Mouse (Mus musculus): Measurements from ENCODE around the gene Gif. TPM values are rescaled to one million over a fixed set of nuclear protein-coding genes. Genes with fewer than 3 reads are reported as not detected.
A peak's percentile ranks its signal among the peaks of the same experiment; 100 is the strongest.

The Gif gene
- polyA plus RNA-seq, 1 experiment from 2014 or later, result not detected

- H3K27ac ChIP-seq (ENCODE audit: low read depth, low read length), result no peak overlapping the region
- H3K36me3 ChIP-seq (ENCODE audit: control insufficient read depth, insufficient read depth, low read length), result no peaks in the 10 kb centered on the region
- no peaks in the 10 kb centered on the region for H3K9me3 ChIP-seq (ENCODE audit: control insufficient read depth, low read length)
- H3K4me3 ChIP-seq (ENCODE audit: low read depth, low read length), result no peak overlapping the region
- WGBS, result 69% methylated on average over 2 of the region's 2 CpGs
- ATAC-seq (ENCODE audit: insufficient read depth, low FRiP score, low TSS enrichment) (no peak), DNase-seq (ENCODE audit: low spot score) (no peak)
- no peak overlapping the region for H3K9ac ChIP-seq (ENCODE audit: low read length)
- no peak overlapping the region for H3K4me2 ChIP-seq (ENCODE audit: low read depth)
- no peaks in the 10 kb centered on the region for H3K4me1 ChIP-seq (ENCODE audit: control insufficient read depth, insufficient read depth, low read length)
- H3K27me3 ChIP-seq (ENCODE audit: control insufficient read depth, insufficient read depth, low read length), result no peaks in the 10 kb centered on the region
Observed at GRCm38 (mm10) chr19:11807251-11807650, 59.9 kb downstream of the Gif start.

GRCm38 (mm10) chr19:11807822-11808221 is 60.5 kb downstream of the Gif start:
- Histone ChIP-seq H3K9ac (ENCODE audit: low read length) (no peak overlapping the region), H3K4me1 (ENCODE audit: control insufficient read depth, insufficient read depth, low read length) (no peaks in the 10 kb centered on the region), H3K4me2 (ENCODE audit: low read depth) (no peak overlapping the region), H3K27me3 (ENCODE audit: control insufficient read depth, insufficient read depth, low read length) (no peaks in the 10 kb centered on the region), H3K27ac (ENCODE audit: low read depth, low read length) (no peak overlapping the region), H3K9me3 (ENCODE audit: control insufficient read depth, low read length) (no peaks in the 10 kb centered on the region), H3K4me3 (ENCODE audit: low read depth, low read length) (no peak overlapping the region), H3K36me3 (ENCODE audit: control insufficient read depth, insufficient read depth, low read length) (no peaks in the 10 kb centered on the region)
- ATAC-seq (ENCODE audit: insufficient read depth, low FRiP score, low TSS enrichment), result no peak
- DNase-seq (ENCODE audit: low spot score), result no peak
- 52% methylated on average over 6 of the region's 6 CpGs for WGBS

- H3K27ac ChIP-seq (ENCODE audit: low read depth, low read length), result no peak overlapping the region
- WGBS, result 95% methylated on average over 2 of the region's 2 CpGs
- no peak for ATAC-seq (ENCODE audit: insufficient read depth, low FRiP score, low TSS enrichment)
Observed at GRCm38 (mm10) chr19:11808452-11808851, 61.1 kb downstream of the Gif start.

GRCm38 (mm10) chr19:11810003-11810758 is 62.8 kb downstream of the Gif start:
- no peak overlapping the region for H3K27ac ChIP-seq (ENCODE audit: low read depth, low read length)
- no peak overlapping the region for H3K4me2 ChIP-seq (ENCODE audit: low read depth)
- H3K36me3 ChIP-seq (ENCODE audit: control insufficient read depth, insufficient read depth, low read length), result no peaks in the 10 kb centered on the region
- no peak overlapping the region for H3K4me3 ChIP-seq (ENCODE audit: low read depth, low read length)
- 86% methylated on average over 5 of the region's 5 CpGs for WGBS
- no peaks in the 10 kb centered on the region for H3K27me3 ChIP-seq (ENCODE audit: control insufficient read depth, insufficient read depth, low read length)
- no peaks in the 10 kb centered on the region for H3K9me3 ChIP-seq (ENCODE audit: control insufficient read depth, low read length)
- no peak overlapping the region for H3K9ac ChIP-seq (ENCODE audit: low read length)
- no peak for ATAC-seq (ENCODE audit: insufficient read depth, low FRiP score, low TSS enrichment)
- no peak for DNase-seq (ENCODE audit: low spot score)
- H3K4me1 ChIP-seq (ENCODE audit: control insufficient read depth, insufficient read depth, low read length), result no peaks in the 10 kb centered on the region

More at GRCm38 (mm10) chr19:11808452-11808851, 61.1 kb downstream of the Gif start:
- H3K4me2 ChIP-seq (ENCODE audit: low read depth), result no peak overlapping the region
- no peaks in the 10 kb centered on the region for H3K9me3 ChIP-seq (ENCODE audit: control insufficient read depth, low read length)
- H3K36me3 ChIP-seq (ENCODE audit: control insufficient read depth, insufficient read depth, low read length), result no peaks in the 10 kb centered on the region
- H3K9ac ChIP-seq (ENCODE audit: low read length), result no peak overlapping the region
- H3K4me1 ChIP-seq (ENCODE audit: control insufficient read depth, insufficient read depth, low read length), result no peaks in the 10 kb centered on the region
- DNase-seq (ENCODE audit: low spot score), result no peak
- no peaks in the 10 kb centered on the region for H3K27me3 ChIP-seq (ENCODE audit: control insufficient read depth, insufficient read depth, low read length)
- no peak overlapping the region for H3K4me3 ChIP-seq (ENCODE audit: low read depth, low read length)

GRCm38 (mm10) chr19:11810856-11811255 is 63.5 kb downstream of the Gif start:
- 89% methylated on average over 1 of the region's 1 CpGs for WGBS
- H3K27me3 ChIP-seq (ENCODE audit: control insufficient read depth, insufficient read depth, low read length), result no peaks in the 10 kb centered on the region
- no peak for DNase-seq (ENCODE audit: low spot score)
- no peak overlapping the region for H3K4me2 ChIP-seq (ENCODE audit: low read depth)
- ATAC-seq (ENCODE audit: insufficient read depth, low FRiP score, low TSS enrichment), result no peak
- no peak overlapping the region for H3K9ac ChIP-seq (ENCODE audit: low read length)
- H3K9me3 ChIP-seq (ENCODE audit: control insufficient read depth, low read length), result no peaks in the 10 kb centered on the region
- no peak overlapping the region for H3K27ac ChIP-seq (ENCODE audit: low read depth, low read length)
- no peak overlapping the region for H3K4me3 ChIP-seq (ENCODE audit: low read depth, low read length)
- no peaks in the 10 kb centered on the region for H3K36me3 ChIP-seq (ENCODE audit: control insufficient read depth, insufficient read depth, low read length)
- no peaks in the 10 kb centered on the region for H3K4me1 ChIP-seq (ENCODE audit: control insufficient read depth, insufficient read depth, low read length)

GRCm38 (mm10) chr19:11811688-11812365 is 64.5 kb downstream of the Gif start:
- no peak overlapping the region for H3K27ac ChIP-seq (ENCODE audit: low read depth, low read length)

More at GRCm38 (mm10) chr19:11811688-11812365, 64.5 kb downstream of the Gif start:
- no peaks in the 10 kb centered on the region for H3K36me3 ChIP-seq (ENCODE audit: control insufficient read depth, insufficient read depth, low read length)
- H3K4me3 ChIP-seq (ENCODE audit: low read depth, low read length), result no peak overlapping the region
- H3K27me3 ChIP-seq (ENCODE audit: control insufficient read depth, insufficient read depth, low read length), result peaks cover 2% of the 10 kb centered on the region; the same call in 1 of the 2 replicates
- no peak overlapping the region for H3K4me2 ChIP-seq (ENCODE audit: low read depth)
- no peaks in the 10 kb centered on the region for H3K4me1 ChIP-seq (ENCODE audit: control insufficient read depth, insufficient read depth, low read length)
- WGBS, result 53% methylated on average over 5 of the region's 5 CpGs
- peak; percentile 82 for ATAC-seq (ENCODE audit: insufficient read depth, low FRiP score, low TSS enrichment)
- no peaks in the 10 kb centered on the region for H3K9me3 ChIP-seq (ENCODE audit: control insufficient read depth, low read length)
- DNase-seq (ENCODE audit: low spot score), result peak; percentile 29
- no peak overlapping the region for H3K9ac ChIP-seq (ENCODE audit: low read length)

Other genes with a start within 250 kb of the Gif start
- gene Ms4a6b, start 231.0 kb upstream of the Gif start, polyA plus RNA-seq (2014; fragmentation: Nextera tagmentation; extraction: Ambion mirVana), result 1.9 and 3.0 TPM in 2 replicates
- 0.49 and 0.53 TPM in 2 replicates for gene Ms4a4d, start 210.8 kb upstream of the Gif start, polyA plus RNA-seq (2014; fragmentation: Nextera tagmentation; extraction: Ambion mirVana)
- gene Ms4a6d, start 142.7 kb upstream of the Gif start, polyA plus RNA-seq (2014; fragmentation: Nextera tagmentation; extraction: Ambion mirVana), result 1.9 and 3.5 TPM in 2 replicates
- 0.15 TPM in 1 of 2 replicates, not detected in the other for gene Ms4a2, start 123.8 kb upstream of the Gif start, polyA plus RNA-seq (2014; fragmentation: Nextera tagmentation; extraction: Ambion mirVana)
- 0.32 TPM in 1 of 2 replicates, not detected in the other for gene Ms4a3, start 106.7 kb upstream of the Gif start, polyA plus RNA-seq (2014; fragmentation: Nextera tagmentation; extraction: Ambion mirVana)
- gene Oosp2, start 87.0 kb upstream of the Gif start, polyA plus RNA-seq (2014; fragmentation: Nextera tagmentation; extraction: Ambion mirVana), result not detected in 2 replicates
- gene Oosp1, start 56.4 kb upstream of the Gif start, polyA plus RNA-seq (2014; fragmentation: Nextera tagmentation; extraction: Ambion mirVana), result not detected in 2 replicates
- not detected in 2 replicates for gene Oosp3, start 50.5 kb upstream of the Gif start, polyA plus RNA-seq (2014; fragmentation: Nextera tagmentation; extraction: Ambion mirVana)
- 48.6 and 52.3 TPM in 2 replicates for gene Mrpl16, start 22.8 kb downstream of the Gif start, polyA plus RNA-seq (2014; fragmentation: Nextera tagmentation; extraction: Ambion mirVana)
- 6.0 and 6.4 TPM in 2 replicates for gene Stx3, start 71.8 kb downstream of the Gif start, polyA plus RNA-seq (2014; fragmentation: Nextera tagmentation; extraction: Ambion mirVana)
- gene Olfr1417, start 91.7 kb downstream of the Gif start, polyA plus RNA-seq (2014; fragmentation: Nextera tagmentation; extraction: Ambion mirVana), result not detected in 2 replicates
- gene Olfr1418, start 113.5 kb downstream of the Gif start, polyA plus RNA-seq (2014; fragmentation: Nextera tagmentation; extraction: Ambion mirVana), result not detected in 2 replicates
- not detected in 2 replicates for gene Olfr1419, start 127.6 kb downstream of the Gif start, polyA plus RNA-seq (2014; fragmentation: Nextera tagmentation; extraction: Ambion mirVana)
- not detected in 2 replicates for gene Olfr1420, start 139.0 kb downstream of the Gif start, polyA plus RNA-seq (2014; fragmentation: Nextera tagmentation; extraction: Ambion mirVana)
- 24.7 and 25.7 TPM in 2 replicates for gene Patl1, start 164.8 kb downstream of the Gif start, polyA plus RNA-seq (2014; fragmentation: Nextera tagmentation; extraction: Ambion mirVana)
- gene Osbp, start 218.4 kb downstream of the Gif start, polyA plus RNA-seq (2014; fragmentation: Nextera tagmentation; extraction: Ambion mirVana), result 6.6 and 6.7 TPM in 2 replicates